Mouse (Mus musculus) ES-E14 (cell line): ENCODE results near the gene Lingo3. TPM values are rescaled to one million over a fixed set of nuclear protein-coding genes. Genes with fewer than 3 reads are reported as not detected.

Experiments
- DNase-seq: peaks from one replicate; pipeline ENCODE4 v3.0.0-alpha.2; 2013; ENCODE audit warnings: low read depth, low spot score
- H3K27ac ChIP-seq: 2 replicates; pipeline ENCODE4 v1.5.1; 2012; ENCODE audit warnings: low read depth, mild to moderate bottlenecking, low read length, moderate library complexity, mixed read lengths; ENCODE audit not compliant: poor library complexity, insufficient read depth, severe bottlenecking
- H3K36me3 ChIP-seq: 2 replicates; pipeline ENCODE4 v1.6.1; 2012; ENCODE audit warnings: mild to moderate bottlenecking, low read length, moderate library complexity, mixed read lengths; ENCODE audit not compliant: control insufficient read depth, poor library complexity, insufficient read depth, severe bottlenecking
- H3K4me1 ChIP-seq, 2 experiments: fragments of 150-350 bp in 1 of 2; sonication (generic) in 1 of 2; 2 replicates each; pipeline ENCODE4 v1.6.1; 2012; ENCODE audit warnings: low read length in 2 of 2, mild to moderate bottlenecking in 1 of 2, mixed read lengths in 1 of 2; ENCODE audit not compliant: control insufficient read depth in 2 of 2, insufficient read depth in 2 of 2, poor library complexity in 1 of 2
- H3K4me3 ChIP-seq, 2 experiments: fragments of 150-350 bp in 1 of 2; sonication (generic) in 1 of 2; 2 replicates each; pipeline ENCODE4 v1.5.1; 2012; ENCODE audit warnings: low read length in 2 of 2, low read depth in 1 of 2, mild to moderate bottlenecking in 1 of 2, mixed read lengths in 1 of 2; ENCODE audit not compliant: insufficient read depth in 1 of 2, poor library complexity in 1 of 2, severe bottlenecking in 1 of 2
- H3K9ac ChIP-seq: 2 replicates; pipeline ENCODE4 v1.6.1; 2012; ENCODE audit warnings: low read depth, mild to moderate bottlenecking, low read length, mixed read lengths; ENCODE audit not compliant: poor library complexity, insufficient read depth, severe bottlenecking
- H3K9me3 ChIP-seq: fragments of 150-350 bp; sonication (generic); 2 replicates; pipeline ENCODE4 v1.6.1; 2012; ENCODE audit warnings: low read depth, mild to moderate bottlenecking, low read length; ENCODE audit not compliant: control insufficient read depth, insufficient read depth
- CHD2 ChIP-seq: IDR thresholded peaks from 2 replicates; pipeline ENCODE4 v1.6.1; 2014; ENCODE audit warnings: mild to moderate bottlenecking, low read depth, low read length, inconsistent platforms
- HCFC1 ChIP-seq: IDR thresholded peaks from 2 replicates; pipeline ENCODE4 v1.6.1; 2012; ENCODE audit warnings: low read length, inconsistent platforms, borderline replicate concordance; ENCODE audit not compliant: insufficient read depth
- MAFK ChIP-seq: IDR thresholded peaks from 2 replicates; pipeline ENCODE4 v1.6.1; 2014; ENCODE audit warnings: mild to moderate bottlenecking, low read depth, low read length, inconsistent platforms; ENCODE audit not compliant: insufficient read depth
- ZC3H11A ChIP-seq: IDR thresholded peaks from 2 replicates; pipeline ENCODE4 v1.6.1; 2012; ENCODE audit warnings: low read depth, mild to moderate bottlenecking, inconsistent platforms, low read length, borderline replicate concordance
- ZNF384 ChIP-seq: IDR thresholded peaks from 2 replicates; pipeline ENCODE4 v1.6.1; 2012; ENCODE audit warnings: low read depth, low read length, inconsistent platforms
- in situ Hi-C, 2 experiments: fragments of 600-800 bp; cut with MboI; formaldehyde crosslinking; loops; one replicate each; pipeline ENCODE4 v1.15.1; 2025; ENCODE audit warnings: low sequenced_read_pairs in 2 of 2, inconsistent platforms in 1 of 2; ENCODE audit not compliant: unreplicated experiment in 2 of 2
- total RNA-seq: library from RNA; depleted of rRNA; stranded (reverse); fragments of 300-350 nt; gene quantifications from 2 replicates; pipeline ENCODE4 v1.2.3, GENCODE M21; 2012

Lingo3 gene
- total RNA-seq, 1 experiment = 2.4 TPM

DNA sequence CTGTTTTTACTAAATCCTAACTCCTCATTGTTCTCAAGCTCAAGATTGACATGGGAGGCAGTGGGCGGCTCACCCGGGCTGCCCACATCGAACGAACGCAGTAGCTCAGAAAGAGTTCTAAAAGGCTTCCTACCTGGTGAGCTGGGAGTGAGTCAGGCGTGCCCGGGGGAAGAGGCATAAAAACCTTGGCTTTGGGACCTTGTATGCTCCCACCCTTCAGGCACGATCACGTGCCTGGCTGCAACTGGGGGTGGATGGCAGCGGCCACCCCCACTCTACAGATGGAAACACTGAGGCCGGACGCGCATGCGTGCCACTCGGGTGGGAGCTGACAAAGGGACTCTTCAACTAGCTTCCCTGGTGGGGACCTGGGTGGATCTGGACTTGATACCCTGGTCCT is 1.5 kb downstream of the Lingo3 start:
- peaks cover 0 to 5% of the 10 kb centered on the region in 2 experiments; a peak in 1 of 4 replicates for H3K4me1 ChIP-seq
- TF ChIP-seq MAFK = no peak
- no peak for TF ChIP-seq HCFC1
- TF ChIP-seq ZC3H11A = no peak
- TF ChIP-seq CHD2 = no peak
- no peak for TF ChIP-seq ZNF384
- in situ Hi-C loops = no loop called here

GRCm38 (mm10) chr10:80841685-80842084 is 2.2 kb downstream of the Lingo3 start:
- Histone ChIP-seq H3K9me3 (no peaks in the 10 kb centered on the region), H3K27ac (no peak overlapping the region), H3K4me3 (no peak overlapping the region), H3K4me1 (peaks cover 0 to 7% of the 10 kb centered on the region in 2 experiments; a peak in 1 of 4 replicates), H3K9ac (no peak overlapping the region), H3K36me3 (no peaks in the 10 kb centered on the region)
- no peak for DNase-seq
- TF ChIP-seq HCFC1 (no peak), ZC3H11A (no peak), ZNF384 (no peak), MAFK (no peak), CHD2 (no peak)
- in situ Hi-C loops = no loop called here

More for the DNA sequence above, 1.5 kb downstream of the Lingo3 start:
- no peak for DNase-seq
- H3K9ac ChIP-seq = no peak overlapping the region
- no peaks in the 10 kb centered on the region for H3K9me3 ChIP-seq
- no peak overlapping the region for H3K27ac ChIP-seq
- H3K4me3 ChIP-seq = no peak overlapping the region
- no peaks in the 10 kb centered on the region for H3K36me3 ChIP-seq

- TF ChIP-seq HCFC1 (no peak), ZC3H11A (no peak), ZNF384 (no peak), MAFK (no peak), CHD2 (no peak)
- peaks cover 0 to 10% of the 10 kb centered on the region in 2 experiments; a peak in 1 of 4 replicates for H3K4me1 ChIP-seq
These were observed 4.0 kb downstream of the Lingo3 start for GRCm38 (mm10) chr10:80839848-80840247.

DNA sequence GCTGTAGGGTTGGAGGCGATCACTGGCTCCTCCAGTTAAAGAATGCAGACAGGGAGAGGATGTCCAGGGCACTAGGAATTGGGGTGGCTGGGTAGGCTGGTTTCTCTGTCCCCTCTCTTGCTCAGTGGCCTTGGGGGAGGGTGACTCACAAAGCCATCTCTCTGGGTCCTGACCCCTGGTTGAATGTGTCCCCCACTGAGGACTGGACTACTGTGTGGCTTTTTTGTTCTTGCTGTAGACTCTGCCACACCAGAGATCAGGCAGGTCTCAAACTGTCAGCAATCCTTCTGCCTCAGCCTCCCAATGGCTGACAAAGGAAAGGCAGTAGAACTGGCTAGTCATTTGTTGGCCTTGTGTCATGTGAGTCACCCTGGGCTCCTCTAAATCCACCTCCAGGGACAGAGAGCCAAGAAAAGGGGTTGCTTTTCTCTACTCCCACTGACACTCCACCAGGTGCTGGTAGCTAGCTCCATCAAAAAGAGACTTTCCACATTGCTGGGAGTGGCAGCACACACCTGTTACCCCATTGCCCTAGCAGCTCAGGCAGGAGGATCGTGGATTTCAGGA is 5.4 kb downstream of the Lingo3 start:
- Histone ChIP-seq H3K36me3 (no peaks in the 10 kb centered on the region), H3K9me3 (no peaks in the 10 kb centered on the region), H3K9ac (no peak overlapping the region), H3K27ac (no peak overlapping the region), H3K4me3 (no peak overlapping the region), H3K4me1 (peaks cover 0 to 14% of the 10 kb centered on the region in 2 experiments; a peak in 1 of 4 replicates)
- TF ChIP-seq ZNF384 (no peak), HCFC1 (no peak), ZC3H11A (no peak), MAFK (no peak), CHD2 (no peak)
- DNase-seq = no peak
- in situ Hi-C loops = no loop called here

More at GRCm38 (mm10) chr10:80839848-80840247, 4.0 kb downstream of the Lingo3 start:
- no peak overlapping the region for H3K27ac ChIP-seq
- H3K36me3 ChIP-seq = no peaks in the 10 kb centered on the region
- no peak overlapping the region for H3K4me3 ChIP-seq
- in situ Hi-C loops = no loop called here
- DNase-seq = no peak
- H3K9ac ChIP-seq = no peak overlapping the region
- no peaks in the 10 kb centered on the region for H3K9me3 ChIP-seq

- no peak overlapping the region for H3K27ac ChIP-seq
These were observed 6.0 kb downstream of the Lingo3 start for GRCm38 (mm10) chr10:80837827-80838226.

More at GRCm38 (mm10) chr10:80837827-80838226, 6.0 kb downstream of the Lingo3 start:
- peaks cover 0 to 14% of the 10 kb centered on the region in 2 experiments; a peak in 1 of 4 replicates for H3K4me1 ChIP-seq
- no peak overlapping the region for H3K4me3 ChIP-seq
- H3K36me3 ChIP-seq = no peaks in the 10 kb centered on the region
- DNase-seq = no peak
- H3K9me3 ChIP-seq = no peaks in the 10 kb centered on the region
- H3K9ac ChIP-seq = no peak overlapping the region
- TF ChIP-seq MAFK = no peak
- TF ChIP-seq HCFC1 = no peak
- in situ Hi-C loops = no loop called here
